Mouse (Mus musculus) gastrocnemius, adult 2 months (tissue): Measurements from ENCODE around the gene Ctnnbl1. TPM values are rescaled to one million over a fixed set of nuclear protein-coding genes. Genes with fewer than 3 reads are reported as not detected.

Source experiments
- DNase-seq: peaks from one replicate; pipeline ENCODE4 v3.0.0; 2022
- H3K27ac ChIP-seq: fragments of 200-600 bp; 2 replicates; pipeline ENCODE4 v1.8.1; 2022; ENCODE audit warnings: mild to moderate bottlenecking
- H3K4me3 ChIP-seq: fragments of 200-600 bp; 2 replicates; pipeline ENCODE4 v1.8.1; 2022; ENCODE audit warnings: mild to moderate bottlenecking, moderate library complexity
- CTCF ChIP-seq: fragments of 200-600 bp; IDR thresholded peaks from 2 replicates; pipeline ENCODE4 v1.8.1; 2022; ENCODE audit warnings: antibody characterized with exemption, mild to moderate bottlenecking, moderate library complexity
- intact Hi-C: fragments of 180-260 bp; cut with DNase I; formaldehyde crosslinking; loops from one replicate; pipeline ENCODE4 v1.15.1; 2025
- total RNA-seq, 2 experiments: library from RNA; stranded (reverse); gene quantifications; 2 replicates each; pipeline ENCODE4 v1.2.3; 2021

Gene Ctnnbl1
- total RNA-seq, 2 experiments from 2014 or later, result 7.9 to 9.8 TPM

DNA sequence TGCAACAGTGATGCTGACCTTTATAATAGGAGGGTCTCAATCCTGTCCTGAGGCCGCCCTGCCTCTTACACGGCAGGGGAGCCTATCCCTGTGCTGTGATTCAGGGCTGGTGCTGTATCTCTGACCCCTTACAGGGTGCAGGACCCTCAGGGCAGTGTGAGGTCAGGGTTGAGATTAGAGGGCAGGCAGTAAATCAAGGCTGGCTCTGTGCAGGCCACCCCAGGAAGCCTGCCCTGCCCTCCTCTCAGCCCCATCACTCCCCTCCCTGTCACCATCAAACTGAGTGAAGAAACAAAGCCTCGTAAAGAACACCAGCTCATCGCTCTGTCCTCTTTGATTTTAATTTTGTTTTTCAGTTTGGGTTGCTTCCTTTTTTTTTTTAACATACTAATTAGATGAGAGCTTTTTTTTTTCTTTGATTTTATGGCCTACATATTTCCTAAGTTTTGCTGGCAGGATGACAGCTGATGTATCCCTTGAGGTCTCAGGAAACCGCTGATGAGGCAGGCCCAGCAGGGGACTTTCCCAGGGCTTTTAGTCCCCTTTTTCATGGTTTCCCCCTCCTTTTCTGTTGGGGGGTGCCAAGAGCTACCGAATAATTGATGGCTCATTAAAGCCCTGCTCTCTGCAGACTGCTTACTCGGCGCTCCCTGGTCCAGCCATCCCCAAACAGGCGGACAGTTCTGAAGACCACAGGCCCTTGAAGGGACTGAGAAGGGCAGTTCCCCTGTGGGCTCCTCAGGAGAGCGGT is 150.2 kb downstream of the Ctnnbl1 start:
- Histone ChIP-seq H3K27ac (no peak overlapping the region), H3K4me3 (no peak overlapping the region)
- DNase-seq, result no peak
- intact Hi-C loops, result no loop called here
- no peak for TF ChIP-seq CTCF

DNA sequence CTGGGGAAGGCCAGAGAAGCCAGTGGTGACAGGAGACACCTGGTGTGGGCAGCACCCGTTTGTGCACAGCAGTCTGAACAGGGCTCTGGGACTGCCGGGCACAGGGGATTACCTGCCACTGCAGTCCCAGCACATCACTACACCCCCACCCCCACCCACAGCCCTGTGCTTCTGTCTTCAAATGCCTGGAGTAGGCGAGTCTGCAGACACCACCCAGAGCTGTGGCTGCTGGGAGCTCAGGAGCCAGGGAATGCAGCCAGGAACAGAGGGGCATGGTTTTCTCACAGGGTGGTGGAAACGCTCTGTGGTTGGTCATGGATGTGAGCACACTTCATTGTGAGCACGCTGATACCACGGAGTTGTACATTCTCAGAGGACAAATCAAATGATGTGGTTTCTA is 154.0 kb downstream of the Ctnnbl1 start:
- intact Hi-C loops, result no loop called here
- TF ChIP-seq CTCF, result no peak

DNA sequence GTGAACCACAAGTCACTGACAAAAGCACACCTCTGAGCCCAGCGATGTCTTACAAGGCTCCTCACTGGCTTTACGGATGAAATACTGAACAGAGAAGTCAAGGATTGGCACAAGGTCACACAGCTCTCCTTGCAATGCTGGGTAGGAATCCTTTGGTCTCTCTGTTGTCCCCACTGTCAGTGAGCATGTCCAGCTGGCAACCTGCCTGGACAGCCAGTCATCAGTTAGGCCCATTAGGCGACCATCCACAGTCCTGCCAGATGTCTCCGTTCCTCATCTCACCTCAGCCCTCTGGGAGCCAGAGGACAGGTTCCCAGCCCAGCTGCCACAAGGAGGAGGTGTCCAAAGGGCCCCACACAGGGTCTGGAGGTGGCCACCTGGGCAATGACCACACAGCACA is 159.9 kb downstream of the Ctnnbl1 start:
- intact Hi-C loops, result no loop called here
- Histone ChIP-seq H3K27ac (no peak overlapping the region), H3K4me3 (no peak overlapping the region)
- DNase-seq, result no peak
- no peak for TF ChIP-seq CTCF

More for the DNA sequence above, 154.0 kb downstream of the Ctnnbl1 start:
- no peak overlapping the region for H3K27ac ChIP-seq
- H3K4me3 ChIP-seq, result no peak overlapping the region
- no peak for DNase-seq

DNA sequence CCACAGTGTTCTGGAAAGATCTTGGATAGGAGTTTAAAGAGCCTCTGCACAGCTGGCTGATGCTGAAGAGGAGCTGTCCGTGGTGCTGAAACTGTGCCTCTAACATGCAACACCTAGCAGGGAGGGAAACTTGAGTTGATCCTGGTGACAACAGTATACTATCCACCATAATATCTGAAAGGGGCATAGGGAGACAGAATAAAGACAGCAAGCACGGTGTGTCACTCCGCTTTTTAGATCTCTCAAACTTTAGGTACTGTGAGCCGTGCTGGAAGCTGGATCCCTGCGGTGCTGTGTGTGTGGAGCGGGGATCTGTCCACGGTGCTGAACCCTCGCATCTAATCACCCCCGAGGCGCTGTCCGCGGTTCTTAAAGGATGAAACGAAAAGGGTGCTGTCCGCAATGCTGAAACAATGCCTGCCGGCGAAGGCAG is 176.0 kb downstream of the Ctnnbl1 start:
- peak; percentile 85 for DNase-seq
- H3K27ac ChIP-seq, result no peak overlapping the region
- TF ChIP-seq CTCF, result no peak
- no peak overlapping the region for H3K4me3 ChIP-seq
- intact Hi-C loops, result no loop called here

DNA sequence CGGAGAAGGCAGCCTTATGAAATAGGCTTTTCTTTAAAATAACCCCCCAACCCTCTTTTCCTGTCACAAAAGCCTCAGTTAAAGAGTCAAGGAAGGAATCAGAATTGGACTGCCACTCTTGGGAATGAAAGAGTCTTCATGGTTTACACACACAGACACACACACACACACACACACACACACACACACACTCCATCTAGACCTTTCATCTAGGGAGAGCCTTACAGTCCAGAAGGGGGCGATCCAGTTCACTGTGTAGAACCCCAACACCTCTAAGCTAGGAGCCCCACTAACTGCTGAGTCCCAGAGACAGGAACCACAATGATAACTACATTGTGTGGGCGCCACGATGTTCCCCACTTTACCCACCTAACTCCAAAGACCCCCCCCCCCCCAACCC is 176.5 kb downstream of the Ctnnbl1 start:
- Histone ChIP-seq H3K4me3 (no peak overlapping the region), H3K27ac (no peak overlapping the region)
- no peak for TF ChIP-seq CTCF
- no peak for DNase-seq
- intact Hi-C loops, result no loop called here

DNA sequence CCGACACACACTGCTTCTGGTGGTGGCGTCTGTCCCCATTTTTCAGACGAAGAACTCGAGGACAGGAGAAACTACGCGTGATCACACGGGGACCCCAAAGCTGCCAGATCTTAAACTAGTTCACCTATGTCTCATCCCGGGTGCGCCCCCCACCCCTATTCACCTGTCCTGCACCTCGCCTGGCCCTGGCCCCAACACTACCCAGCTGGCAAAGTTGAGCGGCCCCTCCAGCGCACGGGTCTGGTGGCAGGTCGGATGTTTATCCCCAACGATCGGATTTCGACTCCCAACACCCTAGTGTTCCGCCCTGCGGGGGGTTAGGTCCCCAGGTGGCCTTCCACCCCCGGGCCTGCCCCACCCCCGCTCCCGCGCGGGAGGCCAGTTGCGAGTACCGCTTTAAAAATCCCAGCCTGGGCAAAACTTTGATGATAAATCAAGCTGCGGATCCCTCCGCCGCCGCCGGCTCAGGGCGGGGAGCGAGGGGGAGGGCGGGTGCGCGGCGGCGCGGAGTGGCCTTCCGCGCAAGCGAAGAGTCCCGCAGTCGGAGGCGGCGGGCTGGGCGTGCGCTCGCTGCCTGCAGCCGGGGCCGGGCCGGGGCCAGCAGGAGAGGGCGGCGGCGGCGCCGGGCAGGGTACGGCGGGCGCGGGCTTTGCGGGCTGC is 177.0 kb downstream of the Ctnnbl1 start, which contains the start of gene Vstm2l:
Gene Vstm2l, plus strand, starts transcription at position 549 of the 660 bp plus-strand sequence.
- TF ChIP-seq CTCF, result no peak
- Histone ChIP-seq H3K27ac (no peak within 1 kb of the TSS), H3K4me3 (no peak within 1 kb of the TSS)
- intact Hi-C loops, result no loop called here
- DNase-seq, result no peak

DNA sequence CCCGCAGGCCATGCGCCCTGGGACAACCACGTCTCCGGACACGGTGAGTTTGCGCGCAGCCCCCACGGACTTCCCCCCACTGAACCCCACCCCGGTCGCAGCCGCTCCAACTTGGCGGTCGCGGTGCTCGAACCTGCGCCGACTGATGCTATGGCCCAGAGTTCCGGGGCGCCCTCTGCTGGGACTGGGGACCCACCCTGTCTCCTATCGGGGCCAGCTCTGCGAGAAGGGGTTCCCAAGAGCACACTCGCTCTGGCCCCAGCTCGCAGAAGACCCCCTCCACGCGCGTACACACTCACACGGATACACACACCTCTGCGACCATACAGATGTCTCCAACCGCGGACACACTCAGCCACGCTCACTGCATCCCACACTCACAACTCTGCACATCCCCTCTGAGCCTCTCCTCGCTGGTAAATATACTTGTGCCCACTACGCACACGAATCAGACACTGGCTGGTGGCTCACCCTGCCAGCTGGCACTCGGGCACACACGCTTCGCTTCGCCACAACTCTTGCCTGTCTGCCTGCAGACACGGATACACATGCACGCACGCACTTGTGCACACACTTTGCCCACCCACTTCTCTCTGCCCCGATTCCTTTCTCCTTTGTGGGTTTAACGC is 177.8 kb downstream of the Ctnnbl1 start:
- intact Hi-C loops, result no loop called here
- H3K4me3 ChIP-seq, result no peak overlapping the region
- DNase-seq, result no peak
- TF ChIP-seq CTCF, result no peak
- H3K27ac ChIP-seq, result no peak overlapping the region

DNA sequence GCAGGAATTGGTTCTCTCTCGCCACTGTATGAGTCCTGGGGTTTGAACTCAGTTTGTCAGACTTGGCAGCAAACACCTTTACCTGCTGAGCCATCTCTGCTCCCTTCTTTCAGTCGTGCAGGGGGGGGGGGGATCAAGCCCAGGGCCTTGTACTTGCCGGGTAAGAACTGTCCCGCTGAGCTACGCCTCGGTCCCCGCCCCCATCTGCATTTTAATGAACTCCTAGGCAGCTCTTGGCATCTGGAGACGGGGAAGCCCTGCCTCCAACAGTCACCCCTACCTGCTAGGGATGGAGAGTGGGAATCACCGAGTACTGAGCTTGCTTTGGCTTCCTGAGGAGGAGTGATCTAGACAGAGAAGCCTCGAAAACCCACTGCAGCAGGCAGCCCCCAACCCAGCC is 181.3 kb downstream of the Ctnnbl1 start:
- intact Hi-C loops, result no loop called here
- TF ChIP-seq CTCF, result no peak
- Histone ChIP-seq H3K27ac (no peak overlapping the region), H3K4me3 (no peak overlapping the region)
- DNase-seq, result no peak

DNA sequence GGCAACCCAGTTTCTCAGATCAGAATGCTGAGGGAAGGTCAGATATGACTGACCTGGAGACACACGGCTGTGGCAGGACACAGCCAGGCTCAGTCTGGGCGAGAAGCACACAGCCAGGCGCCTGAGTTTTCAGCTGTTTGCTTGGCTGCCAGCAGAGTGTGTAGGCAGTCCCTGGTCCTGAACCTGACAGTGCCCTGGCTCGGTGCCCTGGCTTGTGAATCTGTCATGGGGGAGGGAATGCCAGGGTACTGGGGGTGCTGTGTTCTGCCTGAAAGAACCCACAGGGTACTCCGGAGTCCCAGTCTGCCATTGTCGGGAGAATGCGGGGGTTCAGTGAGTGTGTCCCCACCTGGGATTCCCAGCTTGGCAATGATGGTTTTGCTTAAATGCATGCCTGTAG is 184.3 kb downstream of the Ctnnbl1 start:
- Histone ChIP-seq H3K27ac (no peak overlapping the region), H3K4me3 (no peak overlapping the region)
- no peak for DNase-seq
- no peak for TF ChIP-seq CTCF
- intact Hi-C loops, result no loop called here

DNA sequence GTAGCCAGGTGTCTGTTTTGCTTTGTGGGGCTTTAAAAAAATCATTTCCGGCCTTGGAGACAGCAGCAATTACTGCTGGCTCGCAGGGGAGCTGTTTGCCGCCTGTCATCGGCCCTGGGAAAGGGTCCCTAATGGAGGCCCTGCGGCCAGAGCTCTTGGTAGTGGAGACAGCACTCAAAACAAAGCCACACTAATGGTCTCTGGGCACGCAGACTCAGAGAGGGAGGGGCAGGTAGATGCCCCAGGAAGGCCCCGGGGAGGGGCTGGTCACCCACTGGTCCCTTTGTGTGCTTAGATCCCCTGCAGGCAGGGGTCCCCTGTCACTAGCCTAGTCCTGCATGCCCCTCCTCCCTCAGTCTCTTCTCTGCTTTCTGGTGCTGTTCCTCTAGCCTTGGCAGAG is 186.2 kb downstream of the Ctnnbl1 start:
- intact Hi-C loops, result no loop called here
- H3K4me3 ChIP-seq, result no peak overlapping the region
- no peak for TF ChIP-seq CTCF
- no peak for DNase-seq
- H3K27ac ChIP-seq, result no peak overlapping the region

DNA sequence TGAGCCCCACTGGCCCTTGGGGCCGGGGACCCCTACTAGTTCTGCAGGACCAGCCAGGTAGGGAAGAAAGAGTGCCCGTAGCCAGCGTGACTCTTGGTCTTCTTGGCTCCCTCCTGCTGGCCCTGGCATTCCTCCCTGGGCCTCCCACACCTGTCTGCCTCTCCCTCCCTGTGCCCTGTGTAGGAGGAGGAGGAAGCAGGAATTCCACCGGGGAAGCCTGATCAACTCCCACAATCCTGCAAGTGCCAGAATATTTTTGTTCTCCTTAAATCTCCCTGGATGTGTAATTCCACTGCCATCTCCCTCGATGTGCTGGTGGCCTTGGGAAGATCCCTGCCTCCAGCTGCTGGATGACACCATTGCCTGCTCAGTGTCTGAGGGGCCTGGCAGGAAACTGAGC is 187.3 kb downstream of the Ctnnbl1 start:
- TF ChIP-seq CTCF, result no peak
- Histone ChIP-seq H3K4me3 (no peak overlapping the region), H3K27ac (no peak overlapping the region)
- intact Hi-C loops, result no loop called here
- no peak for DNase-seq

DNA sequence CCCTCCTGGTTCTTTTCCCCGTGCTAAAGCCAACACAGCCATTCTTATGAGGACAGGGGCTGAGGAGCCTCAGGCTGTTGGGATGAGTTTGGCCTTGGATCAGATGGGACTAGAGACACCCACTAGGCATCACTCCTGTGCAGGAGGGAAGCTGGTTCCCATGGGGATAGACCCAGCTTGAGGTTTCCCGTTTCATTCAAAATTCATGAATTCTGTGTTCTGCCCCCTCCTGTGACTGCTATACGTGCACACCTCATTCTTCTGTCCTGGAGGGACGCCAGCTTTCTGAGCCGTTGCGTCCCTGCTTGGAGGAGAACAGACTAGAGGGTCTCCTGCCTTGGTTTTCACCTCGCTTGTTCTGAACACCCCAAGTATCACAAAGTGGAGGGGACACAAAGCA is 189.3 kb downstream of the Ctnnbl1 start:
- Histone ChIP-seq H3K27ac (no peak overlapping the region), H3K4me3 (no peak overlapping the region)
- DNase-seq, result no peak
- intact Hi-C loops, result no loop called here
- no peak for TF ChIP-seq CTCF

DNA sequence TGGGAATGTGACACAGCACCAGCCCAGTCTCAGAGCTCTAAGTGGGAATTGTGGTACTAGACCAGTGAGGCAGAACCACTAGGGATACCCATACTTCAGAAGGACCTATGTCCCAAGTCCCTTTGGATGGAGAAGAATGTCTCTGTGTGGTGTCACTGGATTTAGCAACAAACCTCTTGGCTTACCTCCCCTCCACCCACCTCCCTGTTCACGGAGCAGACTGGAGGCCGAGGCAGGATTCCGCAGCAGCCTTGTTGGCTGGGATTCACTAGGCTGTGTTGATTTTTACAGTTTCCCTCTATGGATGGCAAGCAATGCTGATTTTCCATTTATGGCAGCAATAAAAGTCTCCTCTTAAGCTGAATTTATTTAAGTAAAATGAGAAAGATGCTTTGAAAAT is 189.7 kb downstream of the Ctnnbl1 start:
- no peak for DNase-seq
- intact Hi-C loops, result no loop called here
- Histone ChIP-seq H3K4me3 (no peak overlapping the region), H3K27ac (no peak overlapping the region)
- TF ChIP-seq CTCF, result no peak

DNA sequence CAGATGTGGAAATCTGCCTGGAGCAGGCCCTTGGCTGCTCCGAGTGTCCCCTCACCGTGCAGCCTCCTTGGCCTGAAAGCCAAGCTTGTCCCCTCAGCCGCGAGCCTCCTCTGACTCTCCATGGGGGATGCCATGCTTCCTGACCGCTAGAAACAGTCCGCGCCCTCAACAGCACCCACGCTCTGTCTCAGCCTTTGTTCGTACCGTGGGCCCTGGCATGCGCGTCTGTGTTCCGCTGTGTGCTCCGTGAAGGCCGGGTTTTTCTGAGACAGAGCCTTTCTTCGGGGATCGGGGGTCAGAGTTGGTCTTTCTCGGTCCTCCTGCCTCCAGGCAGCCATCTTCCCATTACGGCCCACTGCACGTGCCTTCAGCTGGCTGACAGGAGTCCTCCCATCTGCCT is 190.2 kb downstream of the Ctnnbl1 start:
- no peak for DNase-seq
- no peak for TF ChIP-seq CTCF
- H3K4me3 ChIP-seq, result no peak overlapping the region
- H3K27ac ChIP-seq, result no peak overlapping the region
- intact Hi-C loops, result no loop called here
